In the genomic region with DNA sequence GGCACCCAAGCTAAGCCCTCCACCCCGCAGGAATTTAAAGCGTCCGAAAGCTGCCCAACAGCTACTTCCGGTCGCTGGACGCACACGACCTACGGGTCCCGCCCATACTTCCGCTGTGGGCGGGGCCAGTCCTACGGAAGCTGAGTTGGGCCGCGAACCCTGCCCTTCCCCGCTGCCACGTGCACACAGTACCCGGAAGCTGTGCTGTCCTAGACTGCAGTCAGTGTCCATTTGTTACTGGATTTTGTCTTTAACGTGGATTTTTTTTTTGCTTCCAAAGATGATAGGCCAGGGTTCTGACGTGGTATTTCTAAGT, we compare ENCODE assay signal across 8 mouse cellular contexts. TPM values are rescaled to one million over a fixed set of nuclear protein-coding genes. Genes with fewer than 3 reads are reported as not detected.
DNase-seq lines count a peak whose midpoint lies in the region; ATAC-seq lines count a peak whose summit lies in the region.

A gene (minus strand): TSS at position 79 of the 316 bp plus-strand sequence.

- H3K27ac ChIP-seq in hindbrain, embryonic 16.5 days (ENCODE audit: low read depth, low read length), result peak within 1 kb of the TSS; percentile 85
- peak within 1 kb of the TSS; percentile 66 for H3K27ac ChIP-seq in macrophage

- peaks cover 49% of the 10 kb centered on the region for H3K79me2 ChIP-seq in macrophage (ENCODE audit: inconsistent target)

- H3K27me3 ChIP-seq in hindbrain, embryonic 16.5 days (replicated peaks; ENCODE audit: control insufficient read depth, insufficient read depth, low read length), result no peaks in the 10 kb centered on the region

- H3K9ac ChIP-seq in hindbrain, embryonic 16.5 days (ENCODE audit: low read depth, low read length), result peak within 1 kb of the TSS; percentile 81

- DNase-seq in T-cell, adult 2 months (ENCODE audit: low spot score), result peak; percentile 88
- peak; percentile 94 for DNase-seq in cerebellum, postnatal 36 days
- DNase-seq in gastrocnemius, adult 18-20 months (ENCODE audit: low spot score), result peak; percentile 92
- DNase-seq in left cerebral cortex, adult 18-20 months (ENCODE audit: low spot score in 2 of 2), result peak; percentile 93 to 94
- DNase-seq in right cerebral cortex, adult 18-20 months, result peak; percentile 95
- peak; percentile 70 for DNase-seq in urinary bladder, postnatal 10 days (ENCODE audit: low spot score)

- 0% methylated on average over 19 of the region's 19 CpGs for WGBS in hindbrain, embryonic 16.5 days
- WGBS in macrophage (ENCODE audit: missing documents), result 0% methylated on average over 19 of the region's 19 CpGs

- no peaks in the 10 kb centered on the region for H3K9me3 ChIP-seq in hindbrain, embryonic 16.5 days (ENCODE audit: control insufficient read depth, low read length)

- H3K36me3 ChIP-seq in hindbrain, embryonic 16.5 days (ENCODE audit: control insufficient read depth, insufficient read depth, low read length), result 0 out of 2 replicates have a peak, but pooled peaks cover 2% of the 10 kb centered on the region
- peaks cover 14% of the 10 kb centered on the region; the same call in 1 of the 2 replicates for H3K36me3 ChIP-seq in macrophage (ENCODE audit: inconsistent target)

- peak within 1 kb of the TSS; percentile 74 for H3K4me2 ChIP-seq in hindbrain, embryonic 16.5 days (ENCODE audit: low read length)

- H3K4me1 ChIP-seq in hindbrain, embryonic 16.5 days (ENCODE audit: control insufficient read depth, insufficient read depth, low read depth, low read length), result peaks cover 11% of the 10 kb centered on the region

- peak; percentile 99 for ATAC-seq in hindbrain, embryonic 16.5 days

- peak within 1 kb of the TSS; percentile 61 for H3K4me3 ChIP-seq in hindbrain, embryonic 16.5 days (ENCODE audit: low read length)
- H3K4me3 ChIP-seq in macrophage (ENCODE audit: inconsistent target), result peak within 1 kb of the TSS; percentile 97

RNA-seq across cellular contexts. Expression of the gene that starts here (rescaled TPM):
- total RNA-seq in gastrocnemius, adult 18-20 months (2021), result 10 to 100 TPM; 12.1 to 13.9 TPM
- 35.8 and 40.0 TPM in 2 replicates for polyA plus RNA-seq in hindbrain, embryonic 16.5 days (2015; fragmentation: Nextera tagmentation; extraction: Ambion mirVana)
- total RNA-seq in left cerebral cortex, adult 18-20 months (2021), result 10 to 100 TPM; 35.3 to 40.0 TPM
- 100 to 1,000 TPM in 3 of 26 experiments, 10 to 100 TPM in 23; 19.1 to 114 (median 72.1) TPM for total RNA-seq in macrophage (2018; cell fraction: chromatin; rRNA removed)
- 10 to 100 TPM; 11.1 to 25.5 (median 18.9) TPM for total RNA-seq in macrophage (2018; cell fraction: cytosol; rRNA removed)
- 10 to 100 TPM; 19.4 to 70.0 (median 37.2) TPM for total RNA-seq in macrophage (2018; cell fraction: nucleus; rRNA removed)
- 15.2 to 26.0 TPM (median 24.2 TPM) in 3 replicates for polyA plus RNA-seq in macrophage (2018)

Comparison
In these comparisons a context has a peak if more than half of its experiments do, and no peak if none do; other contexts are left out.
1. Peak in every context shown above with its lines: DNase-seq, ATAC-seq, H3K4me3 ChIP-seq and H3K27ac ChIP-seq.